Mouse (Mus musculus): ENCODE results near the gene Alppl2. TPM values are rescaled to one million over a fixed set of nuclear protein-coding genes. Genes with fewer than 3 reads are reported as not detected.

Gene Alppl2
- polyA plus RNA-seq, 1 experiment from 2014 or later = not detected

DNA sequence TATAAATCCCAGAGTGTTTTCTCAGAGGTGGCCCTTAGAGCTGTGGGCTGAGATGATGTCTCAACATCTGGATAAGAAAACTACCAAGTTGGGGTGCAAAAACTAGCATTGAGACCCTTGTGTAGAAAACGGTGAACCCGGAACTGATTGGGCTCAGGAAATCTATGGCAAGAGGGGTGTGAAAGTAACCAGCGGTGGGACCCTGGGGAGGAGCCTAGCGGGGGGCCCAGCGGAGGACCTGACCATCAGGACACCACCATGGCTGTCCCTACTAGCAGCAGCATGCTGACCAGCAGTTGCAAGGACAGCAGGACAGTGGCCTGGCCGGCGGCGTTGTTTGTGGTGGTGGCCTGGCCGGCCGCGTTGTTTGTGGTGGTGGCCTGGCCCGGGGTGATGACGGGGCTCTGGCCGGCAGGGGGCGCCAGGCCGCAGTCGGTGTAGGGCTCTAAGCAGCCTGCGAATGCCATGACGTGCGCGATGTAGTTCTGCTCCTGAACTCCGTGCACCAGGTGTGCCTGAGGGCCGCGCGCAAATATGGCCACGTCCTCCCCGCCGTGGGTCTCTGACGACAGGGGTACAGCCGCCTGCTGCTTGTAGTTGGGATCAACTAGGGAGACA lies 8.7 kb upstream of the Alppl2 start:
- Histone ChIP-seq H3K4me1 (peaks cover 3% of the 10 kb centered on the region; the same call in 1 of the 2 replicates), H3K36me3 (no peaks in the 10 kb centered on the region), H3K9me3 (replicated peaks) (no peaks in the 10 kb centered on the region), H3K27me3 (peaks cover 4% of the 10 kb centered on the region; the same call in 1 of the 2 replicates), H3K4me3 (replicated peaks) (no peak overlapping the region; the same call in 1 of the 2 replicates), H3K27ac (replicated peaks) (no peak overlapping the region), H3K9ac (no peak overlapping the region), H3K4me2 (replicated peaks) (peak overlapping the region; percentile 31)
- WGBS = 12% methylated on average over 30 of the region's 30 CpGs
- peak; percentile 41 for ATAC-seq (ENCODE audit: insufficient number of reproducible peaks, low FRiP score, low TSS enrichment, low read depth)

GRCm38 (mm10) chr1:87095642-87096041 lies 5.9 kb upstream of the Alppl2 start:
- no peaks in the 10 kb centered on the region for H3K9me3 ChIP-seq (replicated peaks)
- H3K27me3 ChIP-seq = peaks cover 4% of the 10 kb centered on the region; the same call in 1 of the 2 replicates
- H3K9ac ChIP-seq = no peak overlapping the region
- H3K4me1 ChIP-seq = peaks cover 3% of the 10 kb centered on the region; the same call in 1 of the 2 replicates
- H3K27ac ChIP-seq (replicated peaks) = no peak overlapping the region
- no peaks in the 10 kb centered on the region for H3K36me3 ChIP-seq
- H3K4me3 ChIP-seq (replicated peaks) = no peak overlapping the region
- 70% methylated on average over 8 of the region's 8 CpGs for WGBS
- no peak overlapping the region for H3K4me2 ChIP-seq (replicated peaks)
- no peak for ATAC-seq (ENCODE audit: insufficient number of reproducible peaks, low FRiP score, low TSS enrichment, low read depth)

- Histone ChIP-seq H3K36me3 (no peaks in the 10 kb centered on the region), H3K4me2 (replicated peaks) (no peak overlapping the region), H3K9ac (no peak overlapping the region), H3K4me3 (replicated peaks) (no peak overlapping the region), H3K9me3 (replicated peaks) (no peaks in the 10 kb centered on the region), H3K4me1 (no peaks in the 10 kb centered on the region), H3K27me3 (no peaks in the 10 kb centered on the region), H3K27ac (replicated peaks) (no peak overlapping the region)
- WGBS = 86% methylated on average over 11 of the region's 11 CpGs
- no peak for ATAC-seq (ENCODE audit: insufficient number of reproducible peaks, low FRiP score, low TSS enrichment, low read depth)
Measured at GRCm38 (mm10) chr1:87089251-87089650, 477 bp downstream of the Alppl2 start.

DNA sequence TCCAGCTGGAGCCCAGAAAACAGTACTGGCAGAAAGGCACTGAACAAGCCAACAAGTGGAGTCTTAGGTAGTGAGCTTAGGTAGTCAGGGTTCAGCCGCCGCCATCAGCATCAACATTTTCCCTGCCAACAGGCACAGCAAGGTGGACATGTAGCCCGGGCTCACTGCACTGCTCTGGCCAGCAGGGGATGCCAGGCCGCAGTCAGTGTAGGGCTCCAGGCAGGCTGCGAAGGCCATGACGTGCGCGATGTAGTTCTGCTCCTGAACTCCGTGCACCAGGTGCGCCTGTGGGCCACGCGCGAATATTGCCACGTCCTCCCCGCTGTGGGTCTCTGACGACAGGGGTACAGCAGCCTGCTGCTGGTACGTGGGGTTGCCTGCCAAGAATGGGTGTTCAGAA lies 2.8 kb downstream of the Alppl2 start:
- Histone ChIP-seq H3K4me2 (replicated peaks) (no peak overlapping the region), H3K36me3 (no peaks in the 10 kb centered on the region), H3K9ac (no peak overlapping the region), H3K27ac (replicated peaks) (no peak overlapping the region), H3K27me3 (no peaks in the 10 kb centered on the region), H3K9me3 (replicated peaks) (no peaks in the 10 kb centered on the region), H3K4me1 (no peaks in the 10 kb centered on the region), H3K4me3 (replicated peaks) (no peak overlapping the region)
- 76% methylated on average over 17 of the region's 17 CpGs for WGBS
- no peak for ATAC-seq (ENCODE audit: insufficient number of reproducible peaks, low FRiP score, low TSS enrichment, low read depth)

GRCm38 (mm10) chr1:87086196-87086595 lies 3.5 kb downstream of the Alppl2 start:
- Histone ChIP-seq H3K9ac (no peak overlapping the region), H3K4me1 (no peaks in the 10 kb centered on the region), H3K4me3 (replicated peaks) (no peak overlapping the region), H3K27me3 (no peaks in the 10 kb centered on the region), H3K27ac (replicated peaks) (no peak overlapping the region), H3K36me3 (no peaks in the 10 kb centered on the region), H3K9me3 (replicated peaks) (no peaks in the 10 kb centered on the region), H3K4me2 (replicated peaks) (no peak overlapping the region)
- 62% methylated on average over 4 of the region's 4 CpGs for WGBS
- ATAC-seq (ENCODE audit: insufficient number of reproducible peaks, low FRiP score, low TSS enrichment, low read depth) = no peak

GRCm38 (mm10) chr1:87073776-87074175 lies 16.0 kb downstream of the Alppl2 start:
- Histone ChIP-seq H3K9ac (no peak overlapping the region), H3K4me2 (replicated peaks) (no peak overlapping the region), H3K4me3 (replicated peaks) (no peak overlapping the region), H3K27me3 (no peaks in the 10 kb centered on the region), H3K9me3 (replicated peaks) (no peaks in the 10 kb centered on the region), H3K27ac (replicated peaks) (no peak overlapping the region), H3K36me3 (no peaks in the 10 kb centered on the region), H3K4me1 (no peaks in the 10 kb centered on the region)
- 74% methylated on average over 8 of the region's 8 CpGs for WGBS
- no peak for ATAC-seq (ENCODE audit: insufficient number of reproducible peaks, low FRiP score, low TSS enrichment, low read depth)

- 59% methylated on average over 16 of the region's 16 CpGs for WGBS
- Histone ChIP-seq H3K9ac (no peak overlapping the region), H3K27me3 (no peaks in the 10 kb centered on the region), H3K27ac (replicated peaks) (no peak overlapping the region), H3K36me3 (no peaks in the 10 kb centered on the region), H3K9me3 (replicated peaks) (no peaks in the 10 kb centered on the region), H3K4me3 (replicated peaks) (no peak overlapping the region), H3K4me2 (replicated peaks) (no peak overlapping the region), H3K4me1 (0 out of 2 replicates have a peak, but pooled peaks cover 4% of the 10 kb centered on the region)
- no peak for ATAC-seq (ENCODE audit: insufficient number of reproducible peaks, low FRiP score, low TSS enrichment, low read depth)
Measured at GRCm38 (mm10) chr1:87070720-87071119, 19.0 kb downstream of the Alppl2 start.

DNA sequence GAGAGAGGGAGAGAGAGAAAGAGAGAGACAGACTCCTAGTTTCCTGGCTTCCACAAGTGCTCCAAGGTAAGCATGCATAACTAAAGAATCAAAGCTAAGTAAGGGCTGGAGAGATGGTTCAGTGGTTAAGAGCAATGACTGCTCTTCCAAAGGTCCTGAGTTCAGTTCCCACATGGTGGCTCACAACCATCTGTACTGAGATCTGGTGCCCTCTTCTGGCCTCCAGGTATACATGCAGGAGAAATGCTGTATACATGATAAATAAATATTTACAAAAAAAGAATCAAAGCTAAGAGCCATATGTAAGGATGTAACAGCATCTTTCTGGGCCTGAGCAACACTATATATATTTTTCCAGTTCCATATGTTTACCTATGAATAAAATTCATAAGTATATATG lies 28.8 kb downstream of the Alppl2 start:
- Histone ChIP-seq H3K9ac (no peak overlapping the region), H3K4me3 (replicated peaks) (no peak overlapping the region), H3K36me3 (no peaks in the 10 kb centered on the region), H3K27me3 (no peaks in the 10 kb centered on the region), H3K4me2 (replicated peaks) (no peak overlapping the region), H3K4me1 (peaks cover 4% of the 10 kb centered on the region; the same call in 1 of the 2 replicates), H3K27ac (replicated peaks) (no peak overlapping the region), H3K9me3 (replicated peaks) (no peaks in the 10 kb centered on the region; the same call in 1 of the 2 replicates)
- ATAC-seq (ENCODE audit: insufficient number of reproducible peaks, low FRiP score, low TSS enrichment, low read depth) = no peak

GRCm38 (mm10) chr1:87059042-87059665 lies 30.6 kb downstream of the Alppl2 start:
- no peak overlapping the region for H3K27ac ChIP-seq (replicated peaks)
- H3K4me1 ChIP-seq = peaks cover 7% of the 10 kb centered on the region; the same call in 1 of the 2 replicates
- H3K4me3 ChIP-seq (replicated peaks) = no peak overlapping the region
- no peak for ATAC-seq (ENCODE audit: insufficient number of reproducible peaks, low FRiP score, low TSS enrichment, low read depth)
- 58% methylated on average over 8 of the region's 8 CpGs for WGBS
- no peak overlapping the region for H3K4me2 ChIP-seq (replicated peaks)
- H3K36me3 ChIP-seq = no peaks in the 10 kb centered on the region
- no peaks in the 10 kb centered on the region; the same call in 1 of the 2 replicates for H3K9me3 ChIP-seq (replicated peaks)
- no peak overlapping the region for H3K9ac ChIP-seq
- H3K27me3 ChIP-seq = no peaks in the 10 kb centered on the region

DNA sequence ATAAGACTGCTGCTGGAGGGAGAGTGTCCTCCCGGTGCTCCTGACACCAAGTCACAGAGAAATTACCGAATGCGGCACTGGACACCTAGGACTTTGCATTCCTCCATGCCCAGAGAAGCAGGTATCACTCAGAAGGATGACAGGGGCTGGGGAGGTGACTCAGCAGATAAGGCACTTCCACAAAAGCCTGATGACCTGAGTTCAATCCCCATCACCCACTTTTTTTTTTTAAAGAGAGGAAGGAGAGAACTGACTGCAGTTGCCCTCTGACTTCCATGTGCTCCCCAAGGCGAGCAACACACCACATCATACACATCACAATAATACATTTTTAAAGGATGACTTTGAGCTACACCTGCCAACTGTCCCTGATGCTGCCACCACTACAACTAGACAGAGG lies 32.7 kb downstream of the Alppl2 start:
- Histone ChIP-seq H3K9me3 (replicated peaks) (no peaks in the 10 kb centered on the region; the same call in 1 of the 2 replicates), H3K27me3 (no peaks in the 10 kb centered on the region), H3K9ac (no peak overlapping the region), H3K36me3 (no peaks in the 10 kb centered on the region), H3K27ac (replicated peaks) (no peak overlapping the region), H3K4me1 (peaks cover 7% of the 10 kb centered on the region; the same call in 1 of the 2 replicates), H3K4me2 (replicated peaks) (no peak overlapping the region), H3K4me3 (replicated peaks) (no peak overlapping the region)
- no peak for ATAC-seq (ENCODE audit: insufficient number of reproducible peaks, low FRiP score, low TSS enrichment, low read depth)
- WGBS = 70% methylated on average over 4 of the region's 4 CpGs

DNA sequence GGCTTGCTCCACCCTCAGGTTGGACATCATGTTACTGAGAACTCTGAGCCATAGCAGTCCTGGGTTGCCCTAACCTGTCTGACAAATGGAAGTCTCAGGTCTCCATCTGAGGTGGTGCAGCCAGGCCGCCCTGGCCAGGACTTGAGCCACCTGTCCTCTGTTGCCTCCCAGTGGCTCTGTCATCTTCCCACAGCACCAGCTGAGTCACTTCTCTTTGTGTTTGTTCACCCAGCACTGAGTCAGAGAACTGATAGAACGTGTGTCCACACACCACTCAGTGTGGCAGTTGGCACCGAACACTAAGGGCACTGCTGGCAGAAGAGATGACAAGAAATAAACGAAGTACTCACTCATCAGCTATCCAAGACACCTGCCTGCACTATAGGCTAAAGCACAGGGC lies 38.4 kb downstream of the Alppl2 start:
- H3K4me2 ChIP-seq (replicated peaks) = no peak overlapping the region
- H3K4me1 ChIP-seq = 0 out of 2 replicates have a peak, but pooled peaks cover 3% of the 10 kb centered on the region
- 87% methylated on average over 4 of the region's 4 CpGs for WGBS
- H3K36me3 ChIP-seq = peaks cover 4% of the 10 kb centered on the region; the same call in 1 of the 2 replicates
- no peaks in the 10 kb centered on the region for H3K27me3 ChIP-seq
- no peak overlapping the region for H3K9ac ChIP-seq
- H3K27ac ChIP-seq (replicated peaks) = no peak overlapping the region
- no peak for ATAC-seq (ENCODE audit: insufficient number of reproducible peaks, low FRiP score, low TSS enrichment, low read depth)
- no peak overlapping the region for H3K4me3 ChIP-seq (replicated peaks)
- no peaks in the 10 kb centered on the region for H3K9me3 ChIP-seq (replicated peaks)

Measured in embryonic facial prominence, embryonic 15.5 days (tissue).